Mouse (Mus musculus) intestine, embryonic 14.5 days (tissue): ENCODE data around the gene Arid2. TPM values are rescaled to one million over a fixed set of nuclear protein-coding genes. Genes with fewer than 3 reads are reported as not detected.
A peak's percentile ranks its signal among the peaks of the same experiment; 100 is the strongest.

Source experiments
- ATAC-seq: fragments of 200-750 bp; cut with Nextera tagmentation; replicated peaks from 2 replicates; pipeline ENCODE4 v1.8.0; 2017; ENCODE audit warnings: low read depth, moderate number of reproducible peaks, moderate TSS enrichment, moderate library complexity; ENCODE audit not compliant: low FRiP score, low TSS enrichment
- DNase-seq: peaks from one replicate; pipeline ENCODE4 v3.0.0-alpha.2; 2018; ENCODE audit warnings: low spot score
- H3K27ac ChIP-seq: fragments of 300-500 bp; sonication (generic); 2 replicates; pipeline ENCODE4 v1.5.1; 2014; ENCODE audit warnings: low read depth, mild to moderate bottlenecking, control low read depth
- H3K27me3 ChIP-seq: fragments of 300-500 bp; sonication (generic); replicated peaks from 2 replicates; pipeline ENCODE4 v1.6.1; 2014; ENCODE audit warnings: low read length, control low read depth; ENCODE audit not compliant: control insufficient read depth, insufficient read depth
- H3K36me3 ChIP-seq: fragments of 300-500 bp; sonication (generic); 2 replicates; pipeline ENCODE4 v1.6.1; 2014; ENCODE audit warnings: low read length, control low read depth; ENCODE audit not compliant: control insufficient read depth, insufficient read depth
- H3K4me1 ChIP-seq: fragments of 300-500 bp; sonication (generic); replicated peaks from 2 replicates; pipeline ENCODE4 v1.6.1; 2014; ENCODE audit warnings: low read length, control low read depth, mixed read lengths; ENCODE audit not compliant: control insufficient read depth, insufficient read depth
- H3K4me2 ChIP-seq: fragments of 300-500 bp; sonication (generic); 2 replicates; pipeline ENCODE4 v1.6.1; 2014; ENCODE audit warnings: low read length
- H3K4me3 ChIP-seq: fragments of 300-500 bp; sonication (generic); 2 replicates; pipeline ENCODE4 v1.5.1; 2014; ENCODE audit warnings: low read depth, low read length, control low read depth, mixed read lengths
- H3K9ac ChIP-seq: fragments of 300-500 bp; sonication (generic); 2 replicates; pipeline ENCODE4 v1.6.1; 2014; ENCODE audit warnings: mild to moderate bottlenecking, low read length
- H3K9me3 ChIP-seq: fragments of 300-500 bp; sonication (generic); 2 replicates; pipeline ENCODE4 v1.6.1; 2016; ENCODE audit warnings: low read length, control low read depth; ENCODE audit not compliant: control insufficient read depth
- WGBS: fragments of 180-500 bp; shearing (Covaris S2); extraction: QIAGEN DNeasy Blood & Tissue Kit; methylation state at CpG from one replicate; pipeline ENCODE4 v1.1.7; 2014; 5-methylcytosine and 5-hydroxymethylcytosine counted together
- polyA plus RNA-seq: library from polyadenylated mRNA; unstranded; fragments of >200 nt; fragmentation: Nextera tagmentation; extraction: Ambion mirVana; gene quantifications from 2 replicates; pipeline ENCODE4 v1.2.1, GENCODE M21; 2014

Gene Arid2
- polyA plus RNA-seq, 1 experiment from 2014 or later: 28.1 TPM

DNA sequence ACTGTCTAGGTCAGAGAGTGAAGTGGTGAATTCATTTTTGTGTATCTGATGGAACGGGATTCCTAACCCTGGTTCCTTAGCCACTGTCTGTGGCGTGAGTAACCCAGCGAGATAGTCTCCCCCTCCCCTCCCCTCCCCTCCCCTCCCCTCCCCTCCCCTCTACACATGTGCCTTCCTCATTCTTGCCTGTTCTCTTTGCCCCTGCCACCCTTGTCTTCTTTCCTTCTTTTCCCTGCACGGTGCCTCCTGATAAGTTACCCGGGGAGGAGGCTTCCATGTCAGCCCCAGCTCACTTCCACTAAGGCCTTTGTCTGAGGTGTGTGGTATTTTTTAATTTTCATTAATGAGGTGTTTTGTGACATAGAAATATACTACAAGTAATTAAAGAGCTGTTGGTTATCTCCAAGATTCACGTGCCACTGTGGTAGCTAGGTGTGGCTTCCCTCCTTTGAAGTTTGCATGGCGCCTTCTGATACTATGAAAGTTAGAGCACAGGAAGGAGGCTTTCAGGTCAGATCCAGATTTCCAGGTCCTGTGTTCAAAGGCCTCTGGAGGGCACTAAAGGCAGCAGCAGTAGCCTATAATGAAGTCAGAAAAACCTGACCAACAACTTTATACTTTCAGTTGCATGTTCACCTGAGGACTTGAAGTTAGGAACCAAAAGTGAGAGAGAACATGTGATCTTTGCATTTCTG is 57.4 kb downstream of the Arid2 start:
- DNase-seq: no peak

DNA sequence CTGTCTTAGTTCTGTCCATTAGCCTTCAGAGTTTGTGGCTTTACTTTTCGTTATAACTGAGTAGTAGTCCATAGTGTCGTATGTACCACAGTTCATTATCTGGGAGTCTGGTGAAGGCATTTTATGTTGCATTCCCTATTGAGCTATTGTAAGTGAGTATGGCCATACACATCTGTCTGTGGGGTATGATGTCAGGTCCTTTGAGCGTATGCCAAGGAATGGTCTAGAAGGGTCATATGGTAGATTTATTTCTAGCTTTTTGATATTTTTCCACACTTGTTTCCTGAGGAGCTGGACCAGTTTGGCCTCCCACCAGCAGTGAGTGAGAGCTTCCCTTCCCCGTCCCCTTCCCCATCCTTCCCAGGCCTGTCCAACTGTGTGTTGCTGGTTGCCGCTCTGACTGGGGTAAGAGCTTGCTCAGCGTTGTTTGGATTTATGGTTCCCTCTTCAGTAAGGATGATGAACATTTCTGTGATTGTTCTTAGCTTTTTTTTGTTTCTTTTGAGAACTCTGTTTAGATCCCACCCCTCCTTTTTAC is 58.1 kb downstream of the Arid2 start:
- Histone ChIP-seq H3K9me3 (no peaks in the 10 kb centered on the region), H3K9ac (no peak overlapping the region), H3K4me2 (no peak overlapping the region), H3K36me3 (peaks cover 7% of the 10 kb centered on the region), H3K27me3 (no peaks in the 10 kb centered on the region), H3K4me1 (no peaks in the 10 kb centered on the region; the same call in 1 of the 2 replicates), H3K27ac (no peak overlapping the region), H3K4me3 (no peak overlapping the region)
- ATAC-seq (0 out of 2 replicates have a peak, but pooled peaks have one; percentile 26), DNase-seq (no peak)
- 70% methylated on average over 6 of the region's 6 CpGs for WGBS

More for the DNA sequence above, 57.4 kb downstream of the Arid2 start:
- peaks cover under 1% of the 10 kb centered on the region; the same call in 1 of the 2 replicates for H3K36me3 ChIP-seq
- H3K9ac ChIP-seq: no peak overlapping the region
- H3K4me3 ChIP-seq: no peak overlapping the region
- WGBS: 34% methylated on average over 5 of the region's 7 CpGs
- no peaks in the 10 kb centered on the region for H3K9me3 ChIP-seq
- H3K27ac ChIP-seq: no peak overlapping the region
- no peaks in the 10 kb centered on the region for H3K27me3 ChIP-seq
- no peak overlapping the region for H3K4me2 ChIP-seq
- 0 out of 2 replicates have a peak, but pooled peaks have one; percentile 22 for ATAC-seq
- H3K4me1 ChIP-seq: no peaks in the 10 kb centered on the region; the same call in 1 of the 2 replicates

DNA sequence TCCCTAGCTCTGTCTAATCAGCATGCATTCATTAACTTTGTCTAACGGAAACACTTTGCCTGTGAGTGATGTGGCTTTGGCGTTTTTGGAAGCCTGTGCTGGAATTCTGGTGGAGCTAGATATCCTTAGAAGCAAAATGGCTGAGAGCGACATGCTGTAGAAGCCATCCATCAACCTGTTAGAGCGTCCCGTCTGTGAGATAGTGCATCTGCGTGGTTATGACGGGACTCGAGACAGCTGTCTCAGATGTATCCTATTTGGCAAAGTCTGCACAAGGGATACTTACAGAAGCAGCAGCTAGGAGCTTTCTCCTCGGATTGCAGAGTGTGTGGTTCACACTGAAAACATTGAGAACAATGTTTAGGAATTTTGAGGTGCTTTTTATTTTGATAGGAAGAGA is 64.1 kb downstream of the Arid2 start:
- ATAC-seq (no peak), DNase-seq (no peak)
- peaks cover 49% of the 10 kb centered on the region for H3K36me3 ChIP-seq
- H3K4me3 ChIP-seq: no peak overlapping the region
- no peak overlapping the region for H3K4me2 ChIP-seq
- no peaks in the 10 kb centered on the region for H3K4me1 ChIP-seq
- H3K27me3 ChIP-seq: no peaks in the 10 kb centered on the region
- H3K9ac ChIP-seq: no peak overlapping the region
- 87% methylated on average over 9 of the region's 9 CpGs for WGBS
- 0 out of 2 replicates have a peak, but pooled peaks cover 3% of the 10 kb centered on the region for H3K9me3 ChIP-seq
- no peak overlapping the region for H3K27ac ChIP-seq

DNA sequence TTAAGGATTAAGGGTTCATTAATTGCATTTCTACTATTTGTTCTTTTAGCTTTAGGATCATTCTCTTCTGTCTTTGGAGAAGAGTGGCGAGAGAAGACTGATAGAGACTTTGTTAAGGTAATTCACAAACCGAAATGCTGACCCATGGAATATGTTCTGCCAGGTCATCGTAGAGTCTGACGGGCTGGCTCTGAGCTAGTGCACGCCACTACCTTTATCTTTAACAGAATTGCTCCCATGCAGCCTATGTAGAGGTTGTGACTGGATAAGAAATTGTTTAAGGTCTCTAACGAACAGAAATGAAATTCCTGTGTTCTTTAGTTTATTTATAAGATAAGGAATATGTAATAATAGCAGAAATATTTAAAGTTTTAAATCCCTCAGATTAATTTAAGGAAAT is 71.6 kb downstream of the Arid2 start:
- no peak overlapping the region for H3K9ac ChIP-seq
- peaks cover 72% of the 10 kb centered on the region for H3K36me3 ChIP-seq
- H3K27me3 ChIP-seq: no peaks in the 10 kb centered on the region
- H3K27ac ChIP-seq: no peak overlapping the region
- no peaks in the 10 kb centered on the region for H3K4me1 ChIP-seq
- ATAC-seq (no peak), DNase-seq (no peak)
- no peak overlapping the region for H3K4me2 ChIP-seq
- H3K9me3 ChIP-seq: no peaks in the 10 kb centered on the region
- H3K4me3 ChIP-seq: no peak overlapping the region
- WGBS: 91% methylated on average over 6 of the region's 6 CpGs

DNA sequence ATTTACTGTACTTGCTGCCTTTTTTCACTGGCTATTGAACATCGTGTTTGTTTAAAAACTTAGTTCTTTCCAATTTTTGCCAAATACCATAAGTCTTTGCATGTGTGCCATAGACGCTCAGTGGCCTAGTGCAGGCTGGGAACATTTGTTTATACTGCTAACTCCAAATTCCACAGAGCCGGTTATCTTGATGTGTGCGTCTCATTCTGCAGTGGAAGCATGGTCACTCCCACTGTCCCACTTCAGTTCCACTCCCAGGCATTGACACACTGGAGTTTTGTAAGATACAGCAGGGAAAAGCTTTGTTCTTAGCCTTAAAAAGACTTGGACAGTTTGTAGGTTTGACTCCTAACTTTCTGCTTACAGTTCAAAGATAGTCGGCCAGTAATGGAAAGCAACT is 73.3 kb downstream of the Arid2 start:
- DNase-seq: peak; percentile 42

DNA sequence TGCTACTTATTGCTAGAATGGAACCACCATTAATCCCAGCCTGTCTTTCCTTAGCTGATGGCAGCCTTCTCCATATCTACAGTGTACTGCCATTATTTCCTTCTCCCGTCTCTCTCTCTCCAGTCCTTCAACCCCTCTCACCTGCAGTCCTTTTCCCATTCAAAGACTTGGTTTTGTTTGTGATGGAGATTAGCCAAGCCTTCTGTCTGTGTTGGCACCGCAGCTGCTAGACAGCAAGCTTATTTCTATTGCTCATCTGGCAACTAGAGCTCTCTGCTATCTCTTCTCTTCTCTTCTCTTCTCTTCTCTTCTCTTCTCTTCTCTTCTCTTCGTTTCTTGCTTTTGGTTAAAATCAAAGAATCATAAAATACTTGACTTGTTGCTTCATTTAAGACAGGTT is 78.0 kb downstream of the Arid2 start:
- no peaks in the 10 kb centered on the region for H3K9me3 ChIP-seq

More for the DNA sequence above, 73.3 kb downstream of the Arid2 start:
- no peak overlapping the region for H3K4me2 ChIP-seq
- ATAC-seq: no peak
- H3K9ac ChIP-seq: no peak overlapping the region
- H3K27me3 ChIP-seq: no peaks in the 10 kb centered on the region
- no peaks in the 10 kb centered on the region for H3K9me3 ChIP-seq
- H3K4me3 ChIP-seq: no peak overlapping the region
- H3K36me3 ChIP-seq: peaks cover 83% of the 10 kb centered on the region
- H3K4me1 ChIP-seq: no peaks in the 10 kb centered on the region
- no peak overlapping the region for H3K27ac ChIP-seq
- 52% methylated on average over 5 of the region's 5 CpGs for WGBS

DNA sequence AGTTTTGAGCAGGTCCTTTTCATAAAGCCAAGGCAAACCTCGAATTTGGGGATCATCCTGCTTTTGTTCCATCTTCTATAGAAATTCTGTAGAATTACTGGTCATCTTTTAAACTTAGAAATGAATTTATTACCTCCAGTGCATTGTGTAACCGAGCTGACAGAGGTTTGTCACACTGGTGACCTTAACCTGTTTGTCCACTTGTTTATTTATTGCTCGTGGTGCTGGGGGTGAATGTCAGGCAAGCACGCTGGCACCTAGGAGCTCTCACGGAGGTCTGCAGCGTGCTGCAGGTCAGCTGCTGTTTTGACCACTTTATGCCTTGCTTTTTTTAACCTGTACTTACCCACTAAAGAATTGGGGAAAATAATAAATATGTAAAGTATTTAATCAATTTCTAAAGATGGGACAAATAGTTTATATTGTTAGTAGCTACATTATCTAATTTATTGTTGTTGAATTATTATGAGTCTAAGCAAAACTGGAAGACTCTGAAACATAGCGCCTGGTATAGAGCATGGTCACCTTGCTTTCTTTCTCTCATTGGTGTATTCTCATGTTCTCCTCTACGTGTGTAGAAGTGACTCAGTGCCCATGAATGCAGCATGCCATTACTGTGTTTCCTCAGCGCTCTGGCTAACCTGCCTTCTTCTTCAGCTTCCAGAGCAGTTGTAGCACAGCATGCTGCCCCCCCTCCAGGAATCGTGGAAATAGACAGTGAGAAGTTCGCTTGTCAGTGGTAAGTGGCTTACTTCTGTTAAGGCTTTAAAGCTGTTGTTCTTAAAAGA is 79.1 kb downstream of the Arid2 start:
- Histone ChIP-seq H3K4me1 (no peaks in the 10 kb centered on the region), H3K4me3 (no peak overlapping the region), H3K9me3 (no peaks in the 10 kb centered on the region), H3K36me3 (peaks cover 94% of the 10 kb centered on the region), H3K27ac (no peak overlapping the region), H3K27me3 (no peaks in the 10 kb centered on the region), H3K4me2 (no peak overlapping the region), H3K9ac (no peak overlapping the region)
- no peak for DNase-seq
- ATAC-seq: no peak
- WGBS: 79% methylated on average over 11 of the region's 11 CpGs

More for the DNA sequence above, 78.0 kb downstream of the Arid2 start:
- 82% methylated on average over 3 of the region's 3 CpGs for WGBS
- Histone ChIP-seq H3K9ac (no peak overlapping the region), H3K4me2 (no peak overlapping the region), H3K27me3 (no peaks in the 10 kb centered on the region), H3K36me3 (peaks cover 94% of the 10 kb centered on the region), H3K4me1 (no peaks in the 10 kb centered on the region), H3K4me3 (no peak overlapping the region), H3K27ac (no peak overlapping the region)
- ATAC-seq (no peak), DNase-seq (no peak)

DNA sequence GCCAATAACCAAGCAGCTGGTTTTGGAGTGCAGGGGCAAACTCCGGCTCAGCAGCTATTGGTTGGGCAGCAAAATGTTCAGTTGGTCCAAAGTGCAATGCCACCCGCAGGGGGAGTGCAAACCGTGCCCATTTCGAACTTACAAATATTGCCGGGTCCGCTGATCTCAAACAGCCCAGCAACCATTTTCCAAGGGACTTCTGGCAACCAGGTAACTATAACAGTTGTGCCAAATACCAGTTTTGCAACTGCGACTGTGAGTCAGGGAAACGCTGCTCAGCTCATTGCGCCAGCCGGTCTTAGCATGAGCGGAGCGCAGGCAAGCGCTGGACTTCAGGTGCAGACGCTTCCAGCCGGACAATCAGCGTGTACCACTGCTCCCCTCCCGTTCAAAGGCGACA is 84.0 kb downstream of the Arid2 start:
- no peak for DNase-seq
- Histone ChIP-seq H3K36me3 (peaks cover 91% of the 10 kb centered on the region), H3K4me3 (no peak overlapping the region), H3K4me2 (no peak overlapping the region), H3K9ac (no peak overlapping the region), H3K4me1 (no peaks in the 10 kb centered on the region), H3K27ac (no peak overlapping the region), H3K9me3 (no peaks in the 10 kb centered on the region), H3K27me3 (no peaks in the 10 kb centered on the region)
- WGBS: 94% methylated on average over 18 of the region's 18 CpGs
- ATAC-seq: no peak
